9 mouse cellular contexts compared by ENCODE assay signal in the genomic region with DNA sequence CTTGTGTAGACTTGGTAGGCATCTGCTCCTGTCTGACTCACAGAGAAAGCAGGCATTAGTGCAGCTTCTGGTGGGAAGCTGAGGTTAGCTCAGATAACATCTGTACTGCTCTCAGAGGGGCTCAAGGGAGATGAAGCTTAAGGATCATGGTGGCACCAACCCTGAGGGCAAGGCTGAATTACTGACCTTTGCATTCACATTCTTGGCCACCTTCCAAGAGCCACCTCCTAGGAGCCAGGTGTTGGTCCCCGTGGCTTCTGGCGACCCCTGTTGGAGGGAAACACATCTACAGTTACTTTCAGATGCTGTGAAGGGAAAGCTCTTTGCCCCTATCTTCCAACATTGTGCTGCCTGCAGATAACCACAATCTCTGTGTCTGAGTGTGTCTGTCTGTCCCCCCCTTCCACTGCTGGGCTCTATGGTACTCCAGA. TPM values are rescaled to one million over a fixed set of nuclear protein-coding genes. Genes with fewer than 3 reads are reported as not detected.
DNase-seq lines count a peak whose midpoint lies in the region; ATAC-seq and TF ChIP-seq lines count a peak whose summit lies in the region.
"Had no signal": no experiment of that assay in that cellular context is flagged by ENCODE, and none has a peak within 500 bp of the region (broad histone marks: within the 10 kb centered on the region; RNA-seq: fewer than 3 reads in every experiment).

No protein-coding gene starts in this region.

- no peak overlapping the region for H3K9ac ChIP-seq in midbrain, embryonic 14.5 days (replicated peaks; ENCODE audit: low read length)
- no peak overlapping the region for H3K9ac ChIP-seq in midbrain, embryonic 16.5 days (ENCODE audit: low read depth, low read length)
- no peak overlapping the region for H3K9ac ChIP-seq in kidney, postnatal 0 days (ENCODE audit: low read depth, low read length)

- no peak for ATAC-seq in midbrain, embryonic 14.5 days (ENCODE audit: low FRiP score, low TSS enrichment)
- no peak for ATAC-seq in midbrain, embryonic 16.5 days
- ATAC-seq in kidney, postnatal 0 days (replicated peaks; ENCODE audit: low FRiP score, low read depth) = peak; percentile 72

- no peak overlapping the region for H3K4me3 ChIP-seq in midbrain, embryonic 14.5 days (replicated peaks; ENCODE audit: low read depth, low read length)
- H3K4me3 ChIP-seq in midbrain, embryonic 16.5 days (ENCODE audit: low read depth, low read length) = no peak overlapping the region
- no peak overlapping the region for H3K4me3 ChIP-seq in kidney, postnatal 0 days (replicated peaks; ENCODE audit: low read depth, low read length)

- no peak overlapping the region for H3K27ac ChIP-seq in midbrain, embryonic 14.5 days (replicated peaks; ENCODE audit: low read depth, low read length)
- H3K27ac ChIP-seq in midbrain, embryonic 16.5 days (ENCODE audit: low read length) = no peak overlapping the region
- 0 out of 2 replicates have a peak overlapping the region, but pooled peaks have one; percentile 13 for H3K27ac ChIP-seq in kidney, postnatal 0 days

- H3K9me3 ChIP-seq in midbrain, embryonic 14.5 days (ENCODE audit: control insufficient read depth, low read length) = no peaks in the 10 kb centered on the region
- H3K9me3 ChIP-seq in midbrain, embryonic 16.5 days (replicated peaks; ENCODE audit: control insufficient read depth, low read length, poor library complexity, severe bottlenecking) = no peaks in the 10 kb centered on the region
- H3K9me3 ChIP-seq in kidney, postnatal 0 days (replicated peaks; ENCODE audit: low read length) = no peaks in the 10 kb centered on the region

- DNase-seq in midbrain, embryonic 14.5 days = peak; percentile 49
- DNase-seq in R1 (ENCODE audit: low read depth, low spot score) = peak; percentile 92
- DNase-seq in embryo, embryonic 9.5 days (ENCODE audit: extremely low spot score) = peak; percentile 51
- peak; percentile 75 for DNase-seq in kidney, postnatal 0 days (ENCODE audit: low spot score)
- peak; percentile 84 for DNase-seq in lung, postnatal 36 days
- DNase-seq in right cerebral cortex, adult 2 months (ENCODE audit: low spot score in 2 of 2) = no peak
- DNase-seq in right cerebral cortex, postnatal 25 days = no peak

- no peaks in the 10 kb centered on the region for H3K27me3 ChIP-seq in midbrain, embryonic 14.5 days (ENCODE audit: control insufficient read depth, insufficient read depth, low read length)
- H3K27me3 ChIP-seq in midbrain, embryonic 16.5 days (ENCODE audit: control insufficient read depth, insufficient read depth, low read depth, low read length) = no peaks in the 10 kb centered on the region
- H3K27me3 ChIP-seq in kidney, postnatal 0 days (ENCODE audit: insufficient read depth, low read length) = no peaks in the 10 kb centered on the region

- H3K4me2 ChIP-seq in midbrain, embryonic 14.5 days (ENCODE audit: low read length) = no peak overlapping the region
- no peak overlapping the region for H3K4me2 ChIP-seq in midbrain, embryonic 16.5 days (ENCODE audit: low read length)
- no peak overlapping the region for H3K4me2 ChIP-seq in kidney, postnatal 0 days (ENCODE audit: low read length)

- H3K4me1 ChIP-seq in midbrain, embryonic 14.5 days (ENCODE audit: control insufficient read depth, insufficient read depth, low read length) = no peaks in the 10 kb centered on the region
- no peaks in the 10 kb centered on the region for H3K4me1 ChIP-seq in midbrain, embryonic 16.5 days (ENCODE audit: control insufficient read depth, insufficient read depth, low read length)
- H3K4me1 ChIP-seq in kidney, postnatal 0 days (replicated peaks; ENCODE audit: insufficient read depth, low read length) = no peaks in the 10 kb centered on the region

- 0% methylated on average over 2 of the region's 2 CpGs for WGBS in midbrain, embryonic 14.5 days
- 2% methylated on average over 2 of the region's 2 CpGs for WGBS in midbrain, embryonic 16.5 days
- WGBS in kidney, postnatal 0 days = 0% methylated on average over 2 of the region's 2 CpGs

- peak; percentile 81 for TF ChIP-seq CTCF in kidney, postnatal 0 days (IDR thresholded peaks at IDR 0.05; ENCODE audit: low read depth)

- H3K36me3 ChIP-seq in midbrain, embryonic 14.5 days (ENCODE audit: control insufficient read depth, insufficient read depth, low read length) = no peaks in the 10 kb centered on the region
- H3K36me3 ChIP-seq in midbrain, embryonic 16.5 days (ENCODE audit: control insufficient read depth, insufficient read depth, low read length) = no peaks in the 10 kb centered on the region
- H3K36me3 ChIP-seq in kidney, postnatal 0 days (ENCODE audit: insufficient read depth, low read length) = no peaks in the 10 kb centered on the region

RNA-seq across cellular contexts. Expression of gene Lipe, which starts 4.2 kb away (rescaled TPM):
- polyA plus RNA-seq in midbrain, embryonic 14.5 days (2014; fragmentation: Nextera tagmentation; extraction: Ambion mirVana) = 3.8 and 9.2 TPM in 2 replicates
- polyA plus RNA-seq in midbrain, embryonic 16.5 days (2015; fragmentation: Nextera tagmentation; extraction: Ambion mirVana) = 9.8 and 12.5 TPM in 2 replicates
- polyA plus RNA-seq in kidney, postnatal 0 days (2015; fragmentation: Nextera tagmentation; extraction: Ambion mirVana) = 6.4 and 6.5 TPM in 2 replicates

RNA-seq across cellular contexts. Expression of gene Cxcl17, which starts 10.0 kb away (rescaled TPM):
- polyA plus RNA-seq in midbrain, embryonic 14.5 days (2014; fragmentation: Nextera tagmentation; extraction: Ambion mirVana) = 0.29 TPM in 1 of 2 replicates, not detected in the other
- 0.48 and 1.0 TPM in 2 replicates for polyA plus RNA-seq in midbrain, embryonic 16.5 days (2015; fragmentation: Nextera tagmentation; extraction: Ambion mirVana)
- polyA plus RNA-seq in kidney, postnatal 0 days (2015; fragmentation: Nextera tagmentation; extraction: Ambion mirVana) = 0.43 and 0.47 TPM in 2 replicates
- polyA plus RNA-seq: gonadal fat pad, adult 2 months had no signal

RNA-seq across cellular contexts. Expression of gene Cnfn, which starts 33.2 kb away (rescaled TPM):
- not detected in 2 replicates for polyA plus RNA-seq in midbrain, embryonic 14.5 days (2014; fragmentation: Nextera tagmentation; extraction: Ambion mirVana)
- polyA plus RNA-seq in midbrain, embryonic 16.5 days (2015; fragmentation: Nextera tagmentation; extraction: Ambion mirVana) = not detected in 2 replicates
- not detected in 2 replicates for polyA plus RNA-seq in kidney, postnatal 0 days (2015; fragmentation: Nextera tagmentation; extraction: Ambion mirVana)
- polyA plus RNA-seq: gonadal fat pad, adult 2 months had no signal

Comparison
In these comparisons a context has a peak if more than half of its experiments do, and no peak if none do; other contexts are left out.
1. DNase-seq: peak in midbrain, embryonic 14.5 days (single experiment), R1 (single experiment), embryo, embryonic 9.5 days (single experiment), kidney, postnatal 0 days (single experiment) and lung, postnatal 36 days (single experiment); none in right cerebral cortex, adult 2 months (0 of 2) and right cerebral cortex, postnatal 25 days (single experiment).